Mouse (Mus musculus) ovary, postnatal 10 days (tissue): ENCODE data around the gene Rnf167.
A peak's percentile ranks its signal among the peaks of the same experiment; 100 is the strongest.

Experiments
- DNase-seq: peaks from one replicate; pipeline ENCODE4 v3.0.0; 2022; ENCODE audit warnings: low spot score

Gene Rnf167

DNA sequence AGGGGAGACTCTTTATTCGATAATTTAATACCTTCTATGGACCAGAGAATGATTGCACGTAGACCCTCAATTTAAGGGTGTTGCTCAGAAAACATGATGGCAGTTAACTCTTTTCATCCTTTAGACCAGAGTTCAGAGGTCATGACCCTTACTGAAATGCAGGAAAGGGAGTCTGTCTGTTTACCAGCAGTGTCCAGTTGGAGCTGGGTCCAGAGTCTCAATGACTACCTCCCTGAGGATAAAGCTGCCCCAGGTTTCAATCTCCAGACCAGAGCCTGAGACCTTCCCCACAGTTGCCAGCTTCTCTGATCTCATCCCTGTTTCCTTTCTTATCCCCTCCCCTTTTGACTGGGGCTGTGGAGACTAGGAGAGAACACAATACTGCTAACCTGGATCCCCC lies 31.5 kb downstream of the Rnf167 start:
- DNase-seq, result no peak

DNA sequence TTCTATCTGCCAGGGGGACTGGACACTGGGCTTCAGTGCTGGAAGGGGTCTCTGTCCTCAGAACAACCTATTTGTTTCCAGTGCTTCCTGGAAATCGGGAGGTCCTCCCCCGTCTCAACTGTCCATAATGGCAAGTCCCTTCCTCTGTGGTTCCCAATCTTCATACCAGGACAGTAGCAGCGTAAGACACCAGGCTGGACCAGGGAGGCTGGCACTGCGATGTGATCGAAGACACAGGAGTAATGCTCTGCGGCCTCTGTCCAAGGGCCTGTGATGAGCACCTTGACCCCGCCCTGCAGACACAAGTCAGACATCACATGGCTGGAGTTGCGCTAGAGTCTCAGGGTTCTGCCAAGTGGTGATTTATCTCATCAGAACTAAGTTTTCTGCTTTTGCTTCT lies 32.3 kb downstream of the Rnf167 start:
- no peak for DNase-seq

DNA sequence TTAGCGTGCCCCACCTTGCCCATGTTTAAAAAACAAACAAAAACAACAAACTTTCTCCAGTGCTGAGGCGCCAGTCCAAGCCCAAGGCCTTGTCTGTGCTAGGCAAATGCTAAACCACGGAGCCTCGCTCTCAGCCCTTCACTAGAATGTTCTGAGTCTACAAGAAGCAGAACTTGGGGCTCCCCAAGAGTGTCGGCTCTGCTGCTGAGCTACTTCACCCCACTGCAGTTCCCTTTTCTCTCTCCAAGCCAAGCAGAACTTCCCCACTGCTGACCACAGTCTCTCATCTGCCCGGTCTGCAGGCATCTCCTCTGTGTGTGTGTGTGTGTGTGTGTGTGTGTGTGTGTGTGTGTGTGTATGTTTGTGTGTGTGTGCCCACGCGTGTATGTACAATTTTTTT lies 32.9 kb downstream of the Rnf167 start:
- no peak for DNase-seq

DNA sequence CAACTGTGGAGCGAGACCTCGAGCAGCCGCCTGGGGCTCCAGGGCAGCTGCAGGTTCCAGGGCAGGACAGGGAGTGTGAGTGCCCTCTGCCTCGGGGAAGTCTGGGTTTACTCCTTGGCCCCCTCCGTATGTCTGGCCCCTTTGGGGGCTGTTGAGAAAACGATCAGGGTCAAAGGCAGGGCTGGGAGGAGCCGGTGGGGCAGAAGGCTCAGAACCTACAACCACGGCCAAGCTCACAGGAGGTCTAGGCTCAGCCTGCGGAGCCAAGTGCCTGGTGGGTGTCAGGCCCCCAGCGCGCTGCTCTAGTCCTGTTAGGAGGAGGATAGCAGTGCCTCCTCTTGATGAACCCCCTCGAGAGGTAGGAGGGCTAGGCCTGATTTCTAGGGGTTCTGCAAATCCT lies 34.1 kb downstream of the Rnf167 start:
- DNase-seq, result no peak

DNA sequence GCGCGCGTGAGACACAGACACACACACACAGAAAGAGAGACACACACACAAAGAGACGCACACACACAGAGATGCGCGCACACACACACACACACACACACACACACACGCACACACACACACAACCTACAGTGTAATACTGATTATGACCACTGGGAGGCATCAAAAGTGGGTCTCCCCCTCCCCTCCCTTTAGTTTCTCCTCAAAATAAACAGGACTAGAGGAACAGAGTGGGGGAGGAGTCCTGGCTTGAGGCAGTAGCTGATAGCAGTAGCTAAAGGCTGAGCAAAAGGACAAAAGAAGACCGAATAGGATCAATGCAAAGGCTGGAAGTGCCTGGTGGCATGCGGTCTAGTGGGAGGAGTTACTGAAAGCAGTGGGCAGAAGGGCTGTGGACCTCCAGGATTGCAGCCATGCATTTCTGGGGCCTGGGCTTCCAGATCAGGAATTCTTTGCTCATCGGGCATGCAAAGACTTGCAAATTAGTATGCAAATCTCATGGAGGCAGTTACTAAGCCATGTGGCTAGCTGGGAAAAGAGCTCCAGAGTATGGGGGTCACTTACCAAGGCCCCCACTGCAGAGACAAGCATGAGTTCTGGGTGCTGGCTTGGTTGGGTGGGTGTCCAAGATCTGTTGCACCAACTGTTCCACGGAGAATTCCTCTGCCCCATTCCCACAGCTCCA lies 35.0 kb downstream of the Rnf167 start:
- no peak for DNase-seq

DNA sequence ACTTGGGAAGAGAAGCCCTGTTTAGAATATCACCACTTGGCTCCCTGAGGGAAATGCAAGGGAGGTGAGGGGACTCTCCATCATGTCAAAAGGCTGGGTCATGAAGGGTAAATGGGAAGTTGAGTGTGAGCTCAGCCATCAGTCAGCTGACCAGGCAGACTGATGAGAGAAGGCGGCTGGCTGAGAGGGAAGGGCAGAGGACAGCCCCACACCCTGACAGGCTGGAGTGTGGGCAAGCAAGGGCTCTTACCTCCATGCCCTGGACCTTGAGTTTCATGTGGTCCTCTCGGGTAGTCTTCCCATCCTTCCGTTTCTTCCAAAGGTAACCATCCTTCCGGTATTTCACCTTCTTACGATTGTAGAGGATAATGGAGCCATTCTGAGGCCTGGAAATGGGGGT lies 36.6 kb downstream of the Rnf167 start:
- no peak for DNase-seq

DNA sequence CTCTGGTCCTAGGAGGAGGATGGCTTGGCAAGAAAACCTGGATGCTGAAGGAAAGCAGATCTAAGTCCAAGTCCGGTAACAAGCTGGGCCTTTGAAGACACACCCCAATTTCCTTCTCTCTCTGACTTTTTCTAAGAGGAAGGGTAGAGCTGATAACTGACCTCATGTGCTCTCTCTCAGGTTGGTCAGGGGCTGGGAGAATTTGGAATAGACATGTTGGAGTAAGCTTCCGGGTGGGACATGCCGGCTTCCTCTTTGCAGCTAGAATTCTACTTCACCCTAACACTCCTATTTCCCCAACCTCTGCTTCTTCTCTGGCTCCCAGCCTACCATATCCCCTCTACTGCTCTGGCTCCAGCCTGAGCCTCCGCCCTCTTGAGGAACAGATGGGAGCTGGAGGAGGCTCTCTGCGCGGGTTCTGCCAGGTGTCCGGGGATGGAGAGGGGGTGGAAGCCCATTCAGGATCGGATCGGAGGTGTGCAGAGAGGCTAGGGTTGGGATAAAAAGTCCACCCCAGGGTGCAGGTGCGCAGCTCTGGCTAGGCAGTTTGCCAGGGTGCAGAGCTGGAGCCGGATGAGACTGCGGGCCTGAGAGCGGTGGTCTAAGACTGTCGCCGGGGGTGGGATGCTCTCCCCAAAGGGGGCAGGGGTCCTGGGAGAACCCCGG lies 40.0 kb downstream of the Rnf167 start:
- no peak for DNase-seq

DNA sequence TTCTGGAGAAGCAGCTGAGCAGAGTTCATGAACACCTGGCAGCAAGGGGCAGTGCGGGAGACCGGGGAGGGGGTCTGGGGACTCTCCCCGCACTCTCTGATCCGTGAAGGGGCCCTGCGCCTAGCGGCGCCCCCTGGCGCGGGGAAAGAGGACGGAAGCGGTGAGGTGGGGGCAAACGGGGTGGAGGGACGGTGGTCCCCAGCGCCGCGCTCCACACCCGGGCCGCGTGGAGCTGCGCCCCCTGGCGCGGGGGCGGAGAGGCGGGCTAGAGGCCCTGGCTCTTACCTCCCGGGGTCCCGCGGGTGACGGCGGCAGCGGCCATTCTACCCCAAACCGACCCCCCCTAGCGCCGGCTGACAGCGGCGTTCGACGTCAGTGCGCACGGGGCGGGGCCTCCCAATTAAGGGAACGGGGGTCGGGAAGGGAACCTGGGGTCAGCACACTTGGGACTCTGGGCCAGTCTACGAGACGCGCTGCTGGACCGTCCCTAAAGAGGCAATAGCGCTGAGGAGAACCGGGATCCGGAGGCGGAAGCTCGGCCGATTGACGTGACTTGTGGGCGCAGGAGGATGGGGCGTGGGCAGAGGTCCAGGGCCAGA lies 40.7 kb downstream of the Rnf167 start, which contains the start of gene Camta2:
Gene Camta2 (minus strand): TSS at position 505 of the 599 bp plus-strand sequence.
- DNase-seq, result peak; percentile 85

DNA sequence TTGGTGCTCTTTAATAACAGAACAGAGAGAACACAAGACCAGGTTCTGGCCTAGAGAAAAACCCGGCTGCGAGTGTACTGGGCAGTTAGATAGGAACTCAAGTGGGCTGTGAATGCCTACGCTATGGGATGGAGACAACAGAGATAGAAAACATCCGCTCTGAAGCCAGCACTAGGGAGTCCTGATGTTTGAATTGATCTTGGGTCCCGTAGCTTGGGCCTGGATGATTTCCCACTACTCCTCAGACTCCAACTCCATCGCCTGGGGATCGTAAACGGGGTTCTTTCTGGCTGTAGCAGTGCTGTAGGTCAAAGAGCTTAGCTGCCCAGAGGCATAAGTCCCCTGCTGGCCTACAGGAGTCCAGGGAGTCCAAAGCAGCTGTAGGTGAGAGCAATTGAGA lies 41.3 kb downstream of the Rnf167 start:
- no peak for DNase-seq

DNA sequence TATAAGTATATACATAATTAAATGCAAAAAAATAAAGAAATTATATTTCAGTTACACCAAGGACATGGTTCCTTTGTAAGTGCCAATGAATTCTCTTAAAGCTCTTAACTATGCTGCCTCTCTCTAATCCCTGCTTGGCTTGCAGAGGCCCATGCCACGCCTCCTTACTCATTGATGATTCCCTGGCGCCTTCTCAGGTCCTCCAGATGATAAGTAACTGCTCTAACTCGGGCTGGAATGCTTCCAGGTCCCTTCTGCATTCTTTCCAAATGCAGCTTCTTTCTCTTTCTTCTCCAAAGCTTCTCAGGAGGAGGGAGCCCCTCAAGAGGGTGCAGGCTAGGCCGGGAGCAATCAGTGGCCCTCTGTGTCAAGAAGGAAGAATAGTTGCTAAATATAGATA lies 42.5 kb downstream of the Rnf167 start:
- DNase-seq, result no peak

DNA sequence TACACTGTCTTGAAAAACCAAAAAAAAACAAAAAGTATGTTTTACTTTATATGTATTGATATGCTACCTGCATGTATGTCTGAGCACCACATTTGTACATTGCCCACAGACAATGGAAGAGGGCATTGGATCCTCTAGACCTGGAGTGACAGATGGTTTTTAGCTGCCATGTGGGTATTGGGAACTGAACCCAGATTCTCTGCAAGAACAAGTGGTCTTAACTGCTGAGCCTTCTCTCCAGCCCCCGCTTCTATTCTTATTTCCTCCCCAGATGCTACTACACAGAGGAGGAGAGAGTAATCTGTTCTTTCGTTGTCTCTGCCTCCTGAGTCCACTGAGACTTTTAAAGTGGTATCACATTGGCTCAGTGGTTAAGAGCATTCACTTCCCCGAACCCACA lies 46.5 kb downstream of the Rnf167 start:
- no peak for DNase-seq

DNA sequence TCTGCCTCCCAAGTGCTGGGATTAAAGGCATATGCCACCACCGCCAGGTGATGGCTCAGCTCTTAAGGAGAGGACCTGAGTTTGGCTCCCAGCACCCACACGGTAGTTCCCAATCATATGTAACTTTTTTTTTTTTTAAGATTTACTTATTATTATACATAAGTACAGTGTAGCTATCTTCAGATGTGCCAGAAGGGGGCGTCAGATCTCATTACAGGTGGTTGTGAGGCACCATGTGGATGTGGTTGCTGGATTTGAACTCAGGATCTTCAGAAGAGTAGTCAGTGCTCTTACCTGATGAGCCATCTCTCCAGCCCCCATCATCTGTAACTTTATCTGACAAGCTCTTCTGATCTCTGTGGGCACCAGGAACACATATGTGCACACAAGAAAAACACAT lies 50.3 kb downstream of the Rnf167 start:
- no peak for DNase-seq

DNA sequence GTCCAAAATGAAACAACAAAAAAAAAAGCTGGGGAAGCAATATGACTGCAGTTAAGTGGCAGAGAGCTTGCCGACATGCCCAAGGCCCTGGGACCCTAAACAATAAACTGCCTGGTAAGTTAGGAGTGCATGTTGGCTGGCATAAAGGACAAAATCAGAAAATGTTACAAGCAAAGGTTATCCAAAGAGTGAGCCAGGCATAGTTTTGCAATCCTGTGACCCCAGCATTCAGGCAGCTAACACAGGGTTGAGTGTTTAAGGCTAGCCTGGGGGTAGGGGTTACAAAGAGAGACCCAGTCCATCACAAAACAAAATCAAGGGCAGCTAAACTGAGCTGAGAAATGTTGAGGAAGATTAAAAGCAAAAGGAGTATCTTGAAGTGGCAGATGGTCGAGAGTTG lies 52.0 kb downstream of the Rnf167 start:
- DNase-seq, result no peak

DNA sequence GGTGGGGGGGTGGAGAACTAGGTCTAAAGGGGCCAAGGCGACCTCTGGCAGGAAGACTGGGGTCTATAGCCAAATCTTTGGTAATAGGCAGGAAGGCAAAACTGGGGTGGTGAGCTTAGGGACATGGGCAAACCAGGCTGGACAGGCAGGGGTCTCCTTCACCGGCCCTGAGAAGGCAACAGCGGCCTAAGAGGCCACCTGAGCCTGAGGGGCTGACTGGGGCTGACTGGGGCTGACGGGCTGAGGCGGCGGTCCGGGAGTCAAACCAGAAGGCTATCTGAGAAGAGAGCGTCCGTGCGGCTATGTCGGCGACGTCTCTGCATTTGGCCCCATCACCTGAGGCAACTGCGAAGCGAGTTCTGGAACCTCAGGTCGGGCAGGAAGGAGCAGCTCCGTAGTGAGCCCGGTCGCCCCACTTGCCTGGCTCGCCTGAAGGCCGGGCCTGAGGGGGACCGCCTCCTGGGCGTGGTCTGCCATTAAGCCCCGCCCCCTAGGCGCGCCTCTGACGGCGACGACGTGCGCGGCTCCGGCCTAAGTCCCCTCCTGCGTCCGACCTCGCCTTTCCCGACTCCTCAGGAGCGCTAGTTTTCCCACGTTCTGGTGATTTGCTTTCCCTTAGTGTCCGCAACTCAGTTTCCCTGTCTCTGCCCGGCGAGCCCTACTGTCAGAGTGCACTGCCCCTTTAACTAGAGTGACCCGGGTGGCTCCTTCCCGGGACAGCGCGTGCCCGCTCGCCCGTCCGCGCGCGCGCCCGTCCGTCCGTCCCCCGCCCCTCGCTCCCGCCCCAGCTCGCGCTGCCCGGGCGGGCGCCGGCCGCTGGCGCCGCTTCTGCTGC lies 52.9 kb downstream of the Rnf167 start, which contains the start of the genes Inca1 and Kif1c:
Gene Inca1 (minus strand): TSS at position 434 of the 835 bp plus-strand sequence.
Gene Kif1c (plus strand): TSS at position 827 of the 835 bp plus-strand sequence.
- DNase-seq, result peak; percentile 89

DNA sequence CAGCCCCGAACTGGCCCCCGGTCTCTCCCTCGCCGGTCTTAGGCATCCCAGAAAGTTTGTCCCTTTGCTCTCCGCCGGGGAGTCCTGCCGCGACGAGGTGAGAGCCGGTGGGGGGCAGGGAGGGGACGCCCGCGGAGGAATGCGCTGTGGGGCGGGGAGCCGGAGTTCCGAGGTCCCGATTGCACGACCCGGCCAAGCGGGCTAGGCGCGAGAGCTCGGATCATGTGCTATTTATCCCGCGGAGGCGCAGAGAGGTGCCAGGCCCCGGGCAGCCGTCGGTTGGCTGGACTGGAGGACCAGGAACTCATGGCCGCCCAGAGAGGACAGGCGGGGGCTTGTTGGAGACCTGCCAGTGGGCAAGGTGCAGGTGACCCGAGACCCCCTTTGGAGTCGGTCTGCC lies 53.6 kb downstream of the Rnf167 start:
- peak; percentile 57 for DNase-seq
